Mouse (Mus musculus): ENCODE measurements around the gene Kif21b. TPM values are rescaled to one million over a fixed set of nuclear protein-coding genes. Genes with fewer than 3 reads are reported as not detected.

Kif21b gene
- polyA plus RNA-seq, 1 experiment from 2014 or later = 0.74 TPM

DNA sequence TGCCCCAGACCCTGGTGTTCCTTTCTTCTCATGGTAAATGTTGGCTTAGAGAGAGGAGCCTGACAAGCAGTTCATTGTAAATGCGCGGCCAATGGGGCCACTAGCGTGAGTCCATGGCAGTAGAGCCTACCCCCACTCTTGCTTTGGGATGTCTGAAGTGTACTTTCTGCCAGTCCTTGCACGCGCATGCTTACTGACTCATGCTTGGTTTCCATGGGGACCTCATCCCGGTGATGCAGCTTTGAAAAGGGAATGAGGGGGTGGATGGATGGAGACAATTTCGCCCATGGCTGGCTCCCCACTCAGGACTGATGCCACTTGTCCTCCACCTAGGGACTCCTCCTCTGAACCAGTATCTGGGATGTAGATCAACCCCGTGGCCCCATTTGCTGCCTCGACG lies 12.3 kb downstream of the Kif21b start:
- Histone ChIP-seq H3K4me3 (replicated peaks; ENCODE audit: low read depth, low read length) (no peak overlapping the region), H3K4me2 (ENCODE audit: low read length) (no peak overlapping the region), H3K27ac (no peak overlapping the region), H3K27me3 (ENCODE audit: insufficient read depth, low read length) (no peaks in the 10 kb centered on the region), H3K4me1 (replicated peaks; ENCODE audit: insufficient read depth, low read length) (peaks cover 11% of the 10 kb centered on the region; the same call in 1 of the 2 replicates), H3K9me3 (replicated peaks; ENCODE audit: low read length) (no peaks in the 10 kb centered on the region), H3K9ac (ENCODE audit: low read depth, low read length) (no peak overlapping the region), H3K36me3 (ENCODE audit: insufficient read depth, low read length) (no peaks in the 10 kb centered on the region)
- no peak for TF ChIP-seq CTCF (IDR thresholded peaks at IDR 0.05; ENCODE audit: low read depth)
- no peak for ATAC-seq (replicated peaks; ENCODE audit: low FRiP score, low read depth)
- no peak for DNase-seq (ENCODE audit: low spot score)
- 86% methylated on average over 10 of the region's 10 CpGs for WGBS

- TF ChIP-seq CTCF (IDR thresholded peaks at IDR 0.05; ENCODE audit: low read depth) = no peak
- ATAC-seq (replicated peaks; ENCODE audit: low FRiP score, low read depth) (no peak), DNase-seq (ENCODE audit: low spot score) (no peak)
- no peaks in the 10 kb centered on the region for H3K27me3 ChIP-seq (ENCODE audit: insufficient read depth, low read length)
- no peaks in the 10 kb centered on the region for H3K36me3 ChIP-seq (ENCODE audit: insufficient read depth, low read length)
- no peak overlapping the region for H3K9ac ChIP-seq (ENCODE audit: low read depth, low read length)
- no peaks in the 10 kb centered on the region for H3K4me1 ChIP-seq (replicated peaks; ENCODE audit: insufficient read depth, low read length)
- H3K4me2 ChIP-seq (ENCODE audit: low read length) = no peak overlapping the region
- H3K4me3 ChIP-seq (replicated peaks; ENCODE audit: low read depth, low read length) = no peak overlapping the region
- 91% methylated on average over 9 of the region's 9 CpGs for WGBS
- H3K9me3 ChIP-seq (replicated peaks; ENCODE audit: low read length) = no peaks in the 10 kb centered on the region
- H3K27ac ChIP-seq = no peak overlapping the region
Measured at GRCm38 (mm10) chr1:136149702-136150101, 18.5 kb downstream of the Kif21b start.

GRCm38 (mm10) chr1:136151371-136151770 lies 20.2 kb downstream of the Kif21b start:
- Histone ChIP-seq H3K27ac (no peak overlapping the region), H3K27me3 (ENCODE audit: insufficient read depth, low read length) (no peaks in the 10 kb centered on the region), H3K4me3 (replicated peaks; ENCODE audit: low read depth, low read length) (no peak overlapping the region), H3K9me3 (replicated peaks; ENCODE audit: low read length) (no peaks in the 10 kb centered on the region), H3K4me2 (ENCODE audit: low read length) (no peak overlapping the region), H3K4me1 (replicated peaks; ENCODE audit: insufficient read depth, low read length) (no peaks in the 10 kb centered on the region), H3K36me3 (ENCODE audit: insufficient read depth, low read length) (no peaks in the 10 kb centered on the region), H3K9ac (ENCODE audit: low read depth, low read length) (no peak overlapping the region)
- no peak for TF ChIP-seq CTCF (IDR thresholded peaks at IDR 0.05; ENCODE audit: low read depth)
- ATAC-seq (replicated peaks; ENCODE audit: low FRiP score, low read depth) (no peak), DNase-seq (ENCODE audit: low spot score) (no peak)
- 73% methylated on average over 8 of the region's 8 CpGs for WGBS

GRCm38 (mm10) chr1:136156304-136156703 lies 25.1 kb downstream of the Kif21b start:
- no peak for TF ChIP-seq CTCF (IDR thresholded peaks at IDR 0.05; ENCODE audit: low read depth)
- H3K9ac ChIP-seq (ENCODE audit: low read depth, low read length) = no peak overlapping the region
- no peak overlapping the region for H3K27ac ChIP-seq
- H3K27me3 ChIP-seq (ENCODE audit: insufficient read depth, low read length) = no peaks in the 10 kb centered on the region
- no peaks in the 10 kb centered on the region for H3K9me3 ChIP-seq (replicated peaks; ENCODE audit: low read length)
- no peaks in the 10 kb centered on the region for H3K36me3 ChIP-seq (ENCODE audit: insufficient read depth, low read length)
- DNase-seq (ENCODE audit: low spot score) (no peak), ATAC-seq (replicated peaks; ENCODE audit: low FRiP score, low read depth) (no peak)
- no peak overlapping the region for H3K4me3 ChIP-seq (replicated peaks; ENCODE audit: low read depth, low read length)
- H3K4me1 ChIP-seq (replicated peaks; ENCODE audit: insufficient read depth, low read length) = no peaks in the 10 kb centered on the region
- no peak overlapping the region for H3K4me2 ChIP-seq (ENCODE audit: low read length)
- WGBS = 97% methylated on average over 4 of the region's 4 CpGs

- H3K4me2 ChIP-seq (ENCODE audit: low read length) = no peak overlapping the region
- no peak for DNase-seq (ENCODE audit: low spot score)
- H3K27me3 ChIP-seq (ENCODE audit: insufficient read depth, low read length) = no peaks in the 10 kb centered on the region
- H3K4me3 ChIP-seq (replicated peaks; ENCODE audit: low read depth, low read length) = no peak overlapping the region
- no peak for TF ChIP-seq CTCF (IDR thresholded peaks at IDR 0.05; ENCODE audit: low read depth)
- H3K9ac ChIP-seq (ENCODE audit: low read depth, low read length) = no peak overlapping the region
- no peaks in the 10 kb centered on the region for H3K4me1 ChIP-seq (replicated peaks; ENCODE audit: insufficient read depth, low read length)
- ATAC-seq (replicated peaks; ENCODE audit: low FRiP score, low read depth) = no peak
- no peaks in the 10 kb centered on the region for H3K9me3 ChIP-seq (replicated peaks; ENCODE audit: low read length)
- no peak overlapping the region for H3K27ac ChIP-seq
- no peaks in the 10 kb centered on the region for H3K36me3 ChIP-seq (ENCODE audit: insufficient read depth, low read length)
- 96% methylated on average over 4 of the region's 4 CpGs for whole genome bisulfite sequencing
Measured at GRCm38 (mm10) chr1:136156951-136157350, 25.8 kb downstream of the Kif21b start.

DNA sequence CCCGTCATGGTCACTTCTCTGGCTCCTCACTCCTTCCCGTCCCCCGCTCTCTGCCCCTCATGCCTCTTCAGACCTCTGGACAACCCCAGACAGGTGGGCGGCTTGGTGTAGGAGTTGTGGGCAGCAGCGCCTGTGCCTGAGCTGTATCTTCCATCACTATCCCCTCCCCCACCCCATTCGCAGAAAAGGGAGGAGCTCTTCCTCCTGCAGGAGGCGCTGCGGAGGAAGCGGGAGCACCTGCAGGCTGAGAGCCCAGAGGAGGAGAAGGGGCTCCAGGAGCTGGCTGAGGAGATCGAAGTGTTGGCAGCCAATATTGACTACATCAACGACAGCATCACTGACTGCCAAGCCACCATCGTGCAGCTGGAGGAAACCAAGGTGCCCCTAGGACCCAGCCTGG lies 28.6 kb downstream of the Kif21b start:
- no peak overlapping the region for H3K27ac ChIP-seq
- no peaks in the 10 kb centered on the region for H3K4me1 ChIP-seq (replicated peaks; ENCODE audit: insufficient read depth, low read length)
- no peaks in the 10 kb centered on the region for H3K27me3 ChIP-seq (ENCODE audit: insufficient read depth, low read length)
- TF ChIP-seq CTCF (IDR thresholded peaks at IDR 0.05; ENCODE audit: low read depth) = peak; percentile 44
- no peak for DNase-seq (ENCODE audit: low spot score)
- WGBS = 59% methylated on average over 12 of the region's 12 CpGs
- H3K9me3 ChIP-seq (replicated peaks; ENCODE audit: low read length) = no peaks in the 10 kb centered on the region
- no peak for ATAC-seq (replicated peaks; ENCODE audit: low FRiP score, low read depth)
- H3K4me3 ChIP-seq (replicated peaks; ENCODE audit: low read depth, low read length) = no peak overlapping the region
- H3K36me3 ChIP-seq (ENCODE audit: insufficient read depth, low read length) = no peaks in the 10 kb centered on the region
- no peak overlapping the region for H3K9ac ChIP-seq (ENCODE audit: low read depth, low read length)
- no peak overlapping the region for H3K4me2 ChIP-seq (ENCODE audit: low read length)

- no peaks in the 10 kb centered on the region for H3K36me3 ChIP-seq (ENCODE audit: insufficient read depth, low read length)
- H3K4me2 ChIP-seq (ENCODE audit: low read length) = no peak overlapping the region
- DNase-seq (ENCODE audit: low spot score) = no peak
- H3K27ac ChIP-seq = no peak overlapping the region
- ATAC-seq (replicated peaks; ENCODE audit: low FRiP score, low read depth) = no peak
- no peaks in the 10 kb centered on the region for H3K27me3 ChIP-seq (ENCODE audit: insufficient read depth, low read length)
- TF ChIP-seq CTCF (IDR thresholded peaks at IDR 0.05; ENCODE audit: low read depth) = no peak
- H3K9me3 ChIP-seq (replicated peaks; ENCODE audit: low read length) = no peaks in the 10 kb centered on the region
- no peak overlapping the region for H3K9ac ChIP-seq (ENCODE audit: low read depth, low read length)
- H3K4me3 ChIP-seq (replicated peaks; ENCODE audit: low read depth, low read length) = no peak overlapping the region
- no peaks in the 10 kb centered on the region for H3K4me1 ChIP-seq (replicated peaks; ENCODE audit: insufficient read depth, low read length)
- 93% methylated on average over 12 of the region's 12 CpGs for WGBS
Measured at GRCm38 (mm10) chr1:136160297-136160696, 29.1 kb downstream of the Kif21b start.

All from kidney, postnatal 0 days (tissue).